Mouse (Mus musculus) stomach, postnatal 0 days (tissue): ENCODE data around the gene Dydc2. TPM values are rescaled to one million over a fixed set of nuclear protein-coding genes. Genes with fewer than 3 reads are reported as not detected.
A peak's percentile ranks its signal among the peaks of the same experiment; 100 is the strongest.

Experiments
- ATAC-seq: fragments of 200-750 bp; cut with Nextera tagmentation; 2 replicates; pipeline ENCODE4 v1.8.0; 2017; ENCODE audit not compliant: low FRiP score, low TSS enrichment
- DNase-seq: peaks from one replicate; pipeline ENCODE4 v3.0.0-alpha.2; 2016; ENCODE audit warnings: low spot score
- H3K27ac ChIP-seq: fragments of 300-500 bp; sonication (generic); replicated peaks from 2 replicates; pipeline ENCODE4 v1.5.1; 2014; ENCODE audit warnings: mild to moderate bottlenecking, control low read depth
- H3K27me3 ChIP-seq: fragments of 300-500 bp; sonication (generic); 2 replicates; pipeline ENCODE4 v1.6.1; 2014; ENCODE audit warnings: low read length; ENCODE audit not compliant: control insufficient read depth, insufficient read depth
- H3K36me3 ChIP-seq: fragments of 300-500 bp; sonication (generic); 2 replicates; pipeline ENCODE4 v1.6.1; 2014; ENCODE audit warnings: low read length, mixed read lengths; ENCODE audit not compliant: control insufficient read depth, insufficient read depth
- H3K4me1 ChIP-seq: fragments of 300-500 bp; sonication (generic); replicated peaks from 2 replicates; pipeline ENCODE4 v1.6.1; 2014; ENCODE audit warnings: antibody characterized with exemption; ENCODE audit not compliant: control insufficient read depth, insufficient read depth
- H3K4me2 ChIP-seq: fragments of 300-500 bp; sonication (generic); replicated peaks from 2 replicates; pipeline ENCODE4 v1.6.1; 2014; ENCODE audit warnings: low read depth, mild to moderate bottlenecking, control low read depth, moderate library complexity
- H3K4me3 ChIP-seq: fragments of 300-500 bp; sonication (generic); 2 replicates; pipeline ENCODE4 v1.5.1; 2014; ENCODE audit warnings: low read depth, low read length, control low read depth
- H3K9ac ChIP-seq: fragments of 300-500 bp; sonication (generic); 2 replicates; pipeline ENCODE4 v1.6.1; 2014; ENCODE audit warnings: mild to moderate bottlenecking, low read length, control low read depth, mixed read lengths
- H3K9me3 ChIP-seq: fragments of 300-500 bp; sonication (generic); 2 replicates; pipeline ENCODE4 v1.6.1; 2016; ENCODE audit warnings: low read length; ENCODE audit not compliant: control insufficient read depth
- CTCF ChIP-seq: IDR thresholded peaks from 2 replicates; pipeline ENCODE4 v1.5.1; 2016; ENCODE audit warnings: antibody characterized with exemption, low read depth, mild to moderate bottlenecking, moderate library complexity
- EP300 ChIP-seq: optimal IDR thresholded peaks from 2 replicates; pipeline ENCODE3; 2016; ENCODE audit warnings: antibody characterized with exemption
- WGBS: fragments of 180-500 bp; shearing (Covaris S2); extraction: QIAGEN DNeasy Blood & Tissue Kit; methylation state at CpG from one replicate; pipeline ENCODE4 v1.1.7; 2014; 5-methylcytosine and 5-hydroxymethylcytosine counted together
- polyA plus RNA-seq: library from polyadenylated mRNA; unstranded; fragments of >200 nt; fragmentation: Nextera tagmentation; extraction: Ambion mirVana; gene quantifications from 2 replicates; pipeline ENCODE4 v1.2.1, GENCODE M21; 2015

The Dydc2 gene
- polyA plus RNA-seq, 1 experiment from 2014 or later, result not detected

DNA sequence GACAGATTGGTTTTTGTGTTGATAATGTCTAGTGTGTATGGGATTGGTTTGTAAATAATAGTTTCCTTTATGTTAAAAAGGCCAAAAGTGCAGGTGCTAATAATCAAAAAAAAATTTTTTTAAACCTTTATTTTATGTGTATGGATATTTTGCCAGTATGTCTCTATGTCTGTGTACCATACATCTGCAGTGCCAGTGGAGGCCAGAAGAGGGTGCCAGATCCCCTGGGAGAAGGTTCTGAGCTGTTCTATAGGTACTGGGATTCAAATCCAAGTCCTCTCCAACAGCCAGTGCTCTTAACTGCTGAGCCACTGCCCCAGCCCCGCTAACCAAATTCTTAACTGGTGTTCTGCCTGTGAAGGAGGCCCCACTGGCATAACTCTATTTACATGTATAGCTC lies 18.5 kb upstream of the Dydc2 start:
- H3K4me1 ChIP-seq, result no peaks in the 10 kb centered on the region
- 84% methylated on average over 1 of the region's 1 CpGs for WGBS
- H3K4me2 ChIP-seq, result no peak overlapping the region
- no peaks in the 10 kb centered on the region for H3K36me3 ChIP-seq
- no peak for ATAC-seq
- TF ChIP-seq EP300 (no peak), CTCF (peak; percentile 54)
- no peaks in the 10 kb centered on the region for H3K27me3 ChIP-seq
- H3K9me3 ChIP-seq, result no peaks in the 10 kb centered on the region
- no peak overlapping the region for H3K27ac ChIP-seq
- no peak overlapping the region for H3K9ac ChIP-seq
- no peak overlapping the region for H3K4me3 ChIP-seq
- peak; percentile 19 for DNase-seq

DNA sequence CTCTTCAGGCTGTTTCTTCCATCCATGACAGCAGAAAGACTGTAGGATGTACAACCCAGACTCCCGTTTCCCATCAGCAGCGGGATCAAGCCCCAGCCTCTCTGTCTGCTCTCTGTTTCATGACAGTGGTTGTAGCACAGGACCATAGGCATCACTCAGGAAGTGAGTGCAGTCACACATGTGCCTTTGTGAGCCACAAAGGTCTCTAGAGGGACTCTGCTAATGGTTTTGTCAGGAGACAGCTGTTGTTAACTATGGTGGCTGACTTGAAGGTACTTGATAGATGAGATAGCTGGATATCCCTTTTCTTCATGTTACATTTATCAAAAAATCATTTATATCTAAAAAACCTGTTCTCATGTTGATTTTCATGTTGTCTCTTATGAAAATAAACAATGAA lies 13.4 kb upstream of the Dydc2 start:
- no peak overlapping the region for H3K4me2 ChIP-seq
- TF ChIP-seq EP300 (no peak), CTCF (no peak)
- no peaks in the 10 kb centered on the region for H3K9me3 ChIP-seq
- 76% methylated on average over 2 of the region's 2 CpGs for WGBS
- DNase-seq (no peak), ATAC-seq (no peak)
- H3K36me3 ChIP-seq, result no peaks in the 10 kb centered on the region
- no peak overlapping the region for H3K27ac ChIP-seq
- H3K4me3 ChIP-seq, result no peak overlapping the region
- H3K9ac ChIP-seq, result no peak overlapping the region
- H3K4me1 ChIP-seq, result no peaks in the 10 kb centered on the region
- no peaks in the 10 kb centered on the region for H3K27me3 ChIP-seq

DNA sequence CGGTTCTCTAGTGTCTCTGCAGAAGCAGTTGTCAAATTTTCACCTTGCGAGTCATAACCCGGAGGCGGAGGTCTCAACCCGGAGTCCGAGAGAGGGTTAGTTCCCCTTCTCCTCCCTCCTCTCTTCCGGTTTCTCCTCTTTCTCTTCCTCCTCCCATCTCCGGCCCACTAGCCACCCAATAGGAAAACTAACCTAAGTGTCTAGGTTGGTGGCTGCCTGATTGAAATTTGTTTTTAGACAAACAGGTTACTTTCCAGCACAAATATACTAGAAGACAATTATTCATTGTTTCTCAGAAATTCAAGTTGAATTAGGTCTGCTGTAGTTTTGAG lies 3.9 kb upstream of the Dydc2 start:
- 0 out of 2 replicates have a peak overlapping the region, but pooled peaks have one; percentile 23 for H3K9ac ChIP-seq
- ATAC-seq, result no peak
- 2% methylated on average over 8 of the region's 8 CpGs for WGBS

DNA sequence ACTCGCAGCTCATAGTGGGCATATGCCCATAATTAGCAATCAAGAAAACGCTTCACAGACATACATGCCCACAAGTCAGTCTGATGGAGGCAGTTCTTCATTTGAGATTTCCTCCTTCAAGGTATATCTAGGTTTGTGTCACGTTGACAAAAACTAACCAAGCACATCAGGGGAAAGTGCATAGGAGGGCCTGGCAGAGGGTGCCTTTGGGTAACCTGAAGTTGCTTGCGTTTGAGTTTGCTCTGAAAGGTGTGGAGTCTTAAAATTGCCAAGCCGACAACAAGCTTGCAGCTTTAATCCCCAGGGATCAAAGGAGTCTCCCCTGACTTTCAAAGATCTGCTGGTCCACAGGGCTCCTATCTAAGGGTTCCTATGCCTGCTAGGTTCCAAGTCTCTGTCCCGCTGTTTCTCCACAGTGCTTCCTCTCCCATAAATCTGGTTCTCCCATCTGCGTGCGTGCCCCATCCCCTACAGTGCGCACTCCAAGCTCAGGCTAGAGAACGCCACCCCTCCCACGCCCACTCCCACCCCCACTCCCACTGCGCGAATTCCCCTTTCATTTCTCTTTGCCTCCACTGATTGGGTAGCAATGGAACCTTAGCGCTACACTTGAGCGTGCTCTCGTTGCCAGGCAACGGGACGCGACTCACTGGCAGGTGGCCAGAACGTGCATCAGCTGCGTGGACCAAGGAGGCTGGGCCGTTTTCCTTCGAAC lies 3.4 kb upstream of the Dydc2 start, which contains the start of gene Dydc1:
Gene Dydc1 (plus strand): TSS at position 683 of the 715 bp plus-strand sequence.
- Histone ChIP-seq H3K9me3 (no peaks in the 10 kb centered on the region), H3K4me1 (no peaks in the 10 kb centered on the region), H3K4me2 (peak within 1 kb of the TSS; percentile 51), H3K27ac (no peak within 1 kb of the TSS), H3K36me3 (no peaks in the 10 kb centered on the region), H3K9ac (0 out of 2 replicates have a peak within 1 kb of the TSS, but pooled peaks have one; percentile 23), H3K27me3 (no peaks in the 10 kb centered on the region), H3K4me3 (peak within 1 kb of the TSS; percentile 35)
- ATAC-seq (no peak), DNase-seq (peak; percentile 75)
- no peak for TF ChIP-seq CTCF
- TF ChIP-seq EP300, result no peak
- 11% methylated on average over 23 of the region's 23 CpGs for WGBS

More for the DNA sequence above, 3.9 kb upstream of the Dydc2 start:
- no peak for DNase-seq
- no peaks in the 10 kb centered on the region for H3K36me3 ChIP-seq
- H3K4me2 ChIP-seq, result peak overlapping the region; percentile 51
- TF ChIP-seq EP300 (no peak), CTCF (no peak)
- no peaks in the 10 kb centered on the region for H3K4me1 ChIP-seq
- H3K9me3 ChIP-seq, result no peaks in the 10 kb centered on the region
- no peak overlapping the region for H3K27ac ChIP-seq
- H3K27me3 ChIP-seq, result no peaks in the 10 kb centered on the region
- peak overlapping the region; percentile 35 for H3K4me3 ChIP-seq

DNA sequence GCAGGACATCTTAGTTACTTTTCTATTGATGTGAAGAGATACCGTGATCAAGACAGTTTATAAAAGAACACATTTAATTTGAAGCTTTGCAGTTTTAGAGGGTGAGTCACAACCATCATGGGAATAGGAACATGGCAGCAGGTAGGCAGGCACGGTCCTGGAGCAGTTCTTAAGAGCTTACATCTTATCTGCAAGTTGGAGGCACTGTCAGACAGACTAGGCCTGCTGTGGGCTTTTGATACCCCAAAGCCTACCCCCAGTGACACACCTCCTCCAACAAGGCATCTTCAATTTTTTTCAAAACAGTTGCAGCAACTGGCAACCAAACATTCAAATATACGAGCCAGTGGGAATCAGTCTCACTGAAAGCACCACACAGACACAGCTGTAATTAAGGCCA lies 1.3 kb upstream of the Dydc2 start:
- no peak for DNase-seq
- 72% methylated on average over 3 of the region's 3 CpGs for WGBS

DNA sequence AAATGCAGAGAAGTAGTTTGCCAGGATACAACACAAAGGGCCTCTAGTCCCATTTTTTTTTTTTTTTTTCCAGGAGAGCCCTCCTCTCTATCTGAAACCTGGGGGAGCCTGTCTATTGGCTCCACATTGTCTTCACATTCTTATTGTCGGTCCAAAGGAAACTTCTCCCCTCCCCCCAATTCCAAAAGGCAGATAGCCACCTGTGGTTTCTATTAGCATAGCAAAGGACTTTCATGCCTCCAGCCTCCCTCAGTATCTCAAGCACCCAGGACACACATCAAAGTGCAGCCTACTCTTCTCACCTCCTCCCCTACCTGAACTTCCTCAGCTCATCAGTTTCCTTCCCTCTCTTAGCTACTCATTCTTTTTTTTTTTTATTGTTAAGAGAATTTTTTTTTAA lies 2.6 kb downstream of the Dydc2 start:
- H3K27ac ChIP-seq, result no peak overlapping the region
- DNase-seq (no peak), ATAC-seq (no peak)
- no peaks in the 10 kb centered on the region for H3K9me3 ChIP-seq
- H3K4me1 ChIP-seq, result no peaks in the 10 kb centered on the region
- TF ChIP-seq EP300 (no peak), CTCF (no peak)
- H3K4me3 ChIP-seq, result no peak overlapping the region
- 29% methylated on average over 1 of the region's 1 CpGs for WGBS
- no peaks in the 10 kb centered on the region for H3K36me3 ChIP-seq
- H3K9ac ChIP-seq, result no peak overlapping the region
- no peaks in the 10 kb centered on the region for H3K27me3 ChIP-seq
- H3K4me2 ChIP-seq, result no peak overlapping the region

More for the DNA sequence above, 1.3 kb upstream of the Dydc2 start:
- no peak overlapping the region for H3K27ac ChIP-seq
- no peak overlapping the region for H3K4me2 ChIP-seq
- no peaks in the 10 kb centered on the region for H3K9me3 ChIP-seq
- no peaks in the 10 kb centered on the region for H3K36me3 ChIP-seq
- ATAC-seq, result no peak
- no peak for TF ChIP-seq EP300
- no peak overlapping the region for H3K9ac ChIP-seq
- no peak overlapping the region for H3K4me3 ChIP-seq
- no peaks in the 10 kb centered on the region for H3K27me3 ChIP-seq
- H3K4me1 ChIP-seq, result no peaks in the 10 kb centered on the region
